Mouse (Mus musculus) heart, embryonic 16.5 days (tissue): ENCODE results near the gene Cdk5rap1. TPM values are rescaled to one million over a fixed set of nuclear protein-coding genes. Genes with fewer than 3 reads are reported as not detected.

Experiments used
- ATAC-seq: fragments of 200-750 bp; cut with Nextera tagmentation; replicated peaks from 2 replicates; pipeline ENCODE4 v1.8.0; 2017; ENCODE audit warnings: moderate number of reproducible peaks; ENCODE audit not compliant: insufficient read depth, low FRiP score; ENCODE audit errors: extremely low read depth
- H3K27ac ChIP-seq: fragments of 300-500 bp; sonication (generic); 2 replicates; pipeline ENCODE4 v1.5.1; 2014; ENCODE audit warnings: mild to moderate bottlenecking, low read length, control low read depth, moderate library complexity
- H3K27me3 ChIP-seq: fragments of 300-500 bp; sonication (generic); 2 replicates; pipeline ENCODE4 v1.6.1; 2014; ENCODE audit warnings: low read length, mixed read lengths; ENCODE audit not compliant: control insufficient read depth, insufficient read depth
- H3K36me3 ChIP-seq: fragments of 300-500 bp; sonication (generic); 2 replicates; pipeline ENCODE4 v1.6.1; 2014; ENCODE audit not compliant: control insufficient read depth, insufficient read depth
- H3K4me1 ChIP-seq: fragments of 300-500 bp; sonication (generic); 2 replicates; pipeline ENCODE4 v1.6.1; 2014; ENCODE audit warnings: low read length, mixed read lengths; ENCODE audit not compliant: control insufficient read depth, insufficient read depth
- H3K4me2 ChIP-seq: fragments of 300-500 bp; sonication (generic); 2 replicates; pipeline ENCODE4 v1.6.1; 2014; ENCODE audit warnings: low read depth, mild to moderate bottlenecking, control low read depth, low read length
- H3K4me3 ChIP-seq: fragments of 300-500 bp; sonication (generic); 2 replicates; pipeline ENCODE4 v1.5.1; 2014; ENCODE audit warnings: mild to moderate bottlenecking, control low read depth, low read length
- H3K9ac ChIP-seq: fragments of 300-500 bp; sonication (generic); 2 replicates; pipeline ENCODE4 v1.6.1; 2014; ENCODE audit warnings: low read length, control low read depth
- H3K9me3 ChIP-seq: fragments of 300-500 bp; sonication (generic); replicated peaks from 2 replicates; pipeline ENCODE4 v1.6.1; 2016; ENCODE audit warnings: low read length; ENCODE audit not compliant: control insufficient read depth
- WGBS: fragments of 180-500 bp; shearing (Covaris S2); extraction: QIAGEN DNeasy Blood & Tissue Kit; methylation state at CpG from one replicate; pipeline ENCODE4 v1.1.7; 2014; 5-methylcytosine and 5-hydroxymethylcytosine counted together
- polyA plus RNA-seq: library from polyadenylated mRNA; unstranded; fragments of >200 nt; fragmentation: Nextera tagmentation; extraction: Ambion mirVana; gene quantifications from 2 replicates; pipeline ENCODE4 v1.2.1, GENCODE M21; 2015

The Cdk5rap1 gene
- polyA plus RNA-seq, 1 experiment from 2014 or later: 20.0 TPM

GRCm38 (mm10) chr2:154407643-154408445 is 35.0 kb upstream of the Cdk5rap1 start, which contains the start of gene Snta1:
Gene Snta1 (minus strand): TSS chr2:154408099.
- peak within 1 kb of the TSS; percentile 87 for H3K27ac ChIP-seq
- WGBS: 2% methylated on average over 75 of the region's 84 CpGs
- H3K9ac ChIP-seq: peak within 1 kb of the TSS; percentile 93
- ATAC-seq: peak; percentile 82
- H3K4me2 ChIP-seq: peak within 1 kb of the TSS; percentile 75
- peak within 1 kb of the TSS; percentile 78 for H3K4me3 ChIP-seq
- peaks cover 47% of the 10 kb centered on the region for H3K4me1 ChIP-seq
- H3K9me3 ChIP-seq: no peaks in the 10 kb centered on the region
- H3K27me3 ChIP-seq: no peaks in the 10 kb centered on the region
- H3K36me3 ChIP-seq: no peaks in the 10 kb centered on the region

- H3K4me1 ChIP-seq: peaks cover 54% of the 10 kb centered on the region
- 25% methylated on average over 11 of the region's 11 CpGs for WGBS
- H3K27me3 ChIP-seq: no peaks in the 10 kb centered on the region
- 0 out of 2 replicates have a peak, but pooled peaks cover 1% of the 10 kb centered on the region for H3K36me3 ChIP-seq
- ATAC-seq: 0 out of 2 replicates have a peak, but pooled peaks have one; percentile 2
- H3K27ac ChIP-seq: peak overlapping the region; percentile 87
- peak overlapping the region; percentile 93 for H3K9ac ChIP-seq
- H3K4me3 ChIP-seq: peak overlapping the region; percentile 78
- peak overlapping the region; percentile 75 for H3K4me2 ChIP-seq
- no peaks in the 10 kb centered on the region for H3K9me3 ChIP-seq
Observed at GRCm38 (mm10) chr2:154407063-154407642, 34.3 kb upstream of the Cdk5rap1 start.

GRCm38 (mm10) chr2:154405447-154405994 is 32.7 kb upstream of the Cdk5rap1 start:
- H3K4me1 ChIP-seq: peaks cover 53% of the 10 kb centered on the region
- no peak for ATAC-seq
- H3K9me3 ChIP-seq: no peaks in the 10 kb centered on the region
- H3K4me3 ChIP-seq: peak overlapping the region; percentile 78
- peak overlapping the region; percentile 87 for H3K27ac ChIP-seq
- H3K27me3 ChIP-seq: no peaks in the 10 kb centered on the region
- H3K9ac ChIP-seq: peak overlapping the region; percentile 26; the same call in 1 of the 2 replicates
- 38% methylated on average over 5 of the region's 5 CpGs for WGBS
- H3K36me3 ChIP-seq: peaks cover 10% of the 10 kb centered on the region
- H3K4me2 ChIP-seq: peak overlapping the region; percentile 75

- Histone ChIP-seq H3K27ac (peak overlapping the region; percentile 96), H3K4me1 (peaks cover 50% of the 10 kb centered on the region), H3K36me3 (peaks cover 25% of the 10 kb centered on the region), H3K27me3 (no peaks in the 10 kb centered on the region), H3K9me3 (no peaks in the 10 kb centered on the region), H3K9ac (peak overlapping the region; percentile 58), H3K4me2 (peak overlapping the region; percentile 38), H3K4me3 (no peak overlapping the region)
- WGBS: 2% methylated on average over 7 of the region's 7 CpGs
- peak; percentile 84 for ATAC-seq
Observed at GRCm38 (mm10) chr2:154402811-154403210, 30.0 kb upstream of the Cdk5rap1 start.

GRCm38 (mm10) chr2:154401976-154402375 is 29.2 kb upstream of the Cdk5rap1 start:
- Histone ChIP-seq H3K4me2 (no peak overlapping the region), H3K4me1 (peaks cover 50% of the 10 kb centered on the region), H3K4me3 (no peak overlapping the region), H3K9me3 (no peaks in the 10 kb centered on the region), H3K27ac (peak overlapping the region; percentile 96), H3K27me3 (no peaks in the 10 kb centered on the region), H3K36me3 (peaks cover 25% of the 10 kb centered on the region), H3K9ac (no peak overlapping the region)
- WGBS: 21% methylated on average over 1 of the region's 1 CpGs
- no peak for ATAC-seq

- no peak for ATAC-seq
- H3K27ac ChIP-seq: 0 out of 2 replicates have a peak overlapping the region, but pooled peaks have one; percentile 5
- H3K36me3 ChIP-seq: peaks cover 25% of the 10 kb centered on the region
- no peak overlapping the region for H3K4me2 ChIP-seq
- H3K4me3 ChIP-seq: no peak overlapping the region
- no peaks in the 10 kb centered on the region for H3K27me3 ChIP-seq
- H3K9ac ChIP-seq: no peak overlapping the region
- WGBS: 74% methylated on average over 2 of the region's 2 CpGs
- H3K4me1 ChIP-seq: peaks cover 47% of the 10 kb centered on the region
- H3K9me3 ChIP-seq: no peaks in the 10 kb centered on the region
Observed at GRCm38 (mm10) chr2:154399325-154399724, 26.5 kb upstream of the Cdk5rap1 start.

- Histone ChIP-seq H3K36me3 (peaks cover 25% of the 10 kb centered on the region), H3K4me2 (no peak overlapping the region), H3K4me1 (peaks cover 40% of the 10 kb centered on the region), H3K27ac (peak overlapping the region; percentile 72), H3K9me3 (no peaks in the 10 kb centered on the region), H3K9ac (no peak overlapping the region), H3K27me3 (no peaks in the 10 kb centered on the region), H3K4me3 (no peak overlapping the region)
- no peak for ATAC-seq
- WGBS: 59% methylated on average over 7 of the region's 7 CpGs
Observed at GRCm38 (mm10) chr2:154398267-154398666, 25.5 kb upstream of the Cdk5rap1 start.

GRCm38 (mm10) chr2:154396529-154396928 is 23.7 kb upstream of the Cdk5rap1 start:
- peak; percentile 57; the same call in 1 of the 2 replicates for ATAC-seq
- Histone ChIP-seq H3K27me3 (no peaks in the 10 kb centered on the region), H3K36me3 (peaks cover 21% of the 10 kb centered on the region), H3K9me3 (no peaks in the 10 kb centered on the region), H3K9ac (no peak overlapping the region), H3K27ac (peak overlapping the region; percentile 66), H3K4me3 (no peak overlapping the region), H3K4me2 (no peak overlapping the region), H3K4me1 (peaks cover 26% of the 10 kb centered on the region)
- WGBS: 66% methylated on average over 2 of the region's 2 CpGs
